Mouse (Mus musculus): Measurements from ENCODE around the gene L3mbtl3.

The L3mbtl3 gene

DNA sequence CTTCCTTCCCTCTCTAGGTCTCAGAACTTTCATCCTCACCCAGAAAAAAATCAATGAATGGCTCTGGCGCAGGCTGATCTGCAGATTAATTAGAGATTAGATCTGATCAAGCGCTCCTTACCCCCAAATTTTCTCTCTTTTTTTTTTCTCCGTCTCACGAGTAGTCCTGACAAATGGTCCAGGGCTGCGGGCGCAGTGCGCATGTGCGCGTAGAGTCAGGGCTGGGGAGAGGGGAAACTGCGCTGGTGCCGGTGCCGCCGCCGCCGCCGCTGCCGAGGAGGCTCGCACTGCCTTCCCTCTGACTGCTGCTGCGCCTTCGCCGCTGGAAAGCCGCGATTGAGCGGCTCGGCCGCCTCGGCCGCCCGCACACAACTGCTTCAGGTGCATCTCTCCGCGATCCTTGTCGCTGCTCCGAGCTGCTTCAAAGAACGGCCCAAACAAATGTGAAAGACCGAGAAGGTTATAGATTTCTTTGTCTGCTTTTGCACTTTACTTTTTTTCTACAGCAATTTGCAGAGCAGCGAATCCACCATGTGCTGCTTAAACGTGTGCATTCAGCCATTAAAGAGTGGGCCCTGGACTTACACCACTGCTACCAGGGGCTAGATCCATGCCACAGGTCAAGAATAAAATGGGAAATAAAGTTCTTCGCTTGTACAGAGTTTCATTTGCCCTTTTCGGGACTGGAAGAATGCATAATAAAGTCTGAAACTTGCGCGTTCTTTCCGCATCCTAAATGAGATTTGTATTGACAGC lies at the start of gene L3mbtl3:
Gene L3mbtl3 (minus strand): TSS at position 182 of the 756 bp plus-strand sequence.
- DNase-seq (ENCODE audit: low spot score in 2 of 2) = peak; percentile 89 to 92

DNA sequence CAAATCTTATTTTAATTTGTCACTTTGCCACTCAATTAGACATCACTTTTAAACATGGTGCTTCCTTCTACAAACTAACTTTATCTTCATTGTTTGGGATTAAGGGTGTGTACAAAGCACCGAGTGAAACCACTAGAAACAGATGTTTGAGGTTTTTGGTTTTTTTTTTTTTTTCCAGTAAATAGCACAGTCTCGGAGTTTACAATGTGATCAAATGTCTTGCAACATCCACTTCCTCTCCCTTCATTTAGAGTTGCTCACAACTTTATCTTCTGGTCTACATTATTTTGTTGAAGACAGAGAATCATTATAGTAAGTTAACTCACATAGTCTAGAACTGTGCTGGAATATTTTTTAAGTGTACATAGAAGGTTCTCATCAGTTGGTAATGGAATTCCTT lies 45.4 kb upstream of the L3mbtl3 start:
- no peak for DNase-seq (ENCODE audit: low spot score in 2 of 2)

DNA sequence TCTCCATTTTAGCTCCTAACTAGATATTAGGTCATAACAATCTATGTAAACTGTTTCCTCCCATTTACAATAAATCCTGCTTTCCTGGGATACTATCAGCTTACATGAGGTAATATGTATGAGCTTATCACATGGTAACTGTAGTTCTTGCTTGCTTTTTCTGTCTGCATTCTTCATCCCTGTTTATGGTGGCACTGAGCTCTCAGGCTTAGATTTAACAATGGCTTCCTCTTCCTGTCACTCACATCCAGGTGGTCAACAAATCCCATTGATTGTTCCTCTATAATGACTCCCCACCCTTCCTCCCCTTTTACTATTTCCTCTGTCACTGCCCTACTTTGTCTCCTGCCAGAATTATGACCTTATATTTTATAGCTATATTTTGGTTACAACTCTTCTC lies 12.9 kb upstream of the L3mbtl3 start:
- no peak for DNase-seq (ENCODE audit: low spot score in 2 of 2)

DNA sequence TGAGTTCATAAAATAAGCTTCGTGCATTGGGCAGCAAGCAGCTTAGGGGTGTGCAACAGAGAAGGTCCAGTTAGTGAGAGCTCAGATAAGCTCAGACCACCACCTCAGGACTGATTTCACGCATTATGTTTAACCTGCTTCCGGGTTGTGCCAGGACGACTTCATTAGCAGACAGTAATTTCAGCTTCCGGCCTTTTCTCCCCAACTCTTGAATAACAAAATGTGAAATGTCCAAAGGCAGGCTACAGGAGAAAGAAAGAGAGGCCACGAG lies 1.5 kb upstream of the L3mbtl3 start:
- no peak for DNase-seq (ENCODE audit: low spot score in 2 of 2)

DNA sequence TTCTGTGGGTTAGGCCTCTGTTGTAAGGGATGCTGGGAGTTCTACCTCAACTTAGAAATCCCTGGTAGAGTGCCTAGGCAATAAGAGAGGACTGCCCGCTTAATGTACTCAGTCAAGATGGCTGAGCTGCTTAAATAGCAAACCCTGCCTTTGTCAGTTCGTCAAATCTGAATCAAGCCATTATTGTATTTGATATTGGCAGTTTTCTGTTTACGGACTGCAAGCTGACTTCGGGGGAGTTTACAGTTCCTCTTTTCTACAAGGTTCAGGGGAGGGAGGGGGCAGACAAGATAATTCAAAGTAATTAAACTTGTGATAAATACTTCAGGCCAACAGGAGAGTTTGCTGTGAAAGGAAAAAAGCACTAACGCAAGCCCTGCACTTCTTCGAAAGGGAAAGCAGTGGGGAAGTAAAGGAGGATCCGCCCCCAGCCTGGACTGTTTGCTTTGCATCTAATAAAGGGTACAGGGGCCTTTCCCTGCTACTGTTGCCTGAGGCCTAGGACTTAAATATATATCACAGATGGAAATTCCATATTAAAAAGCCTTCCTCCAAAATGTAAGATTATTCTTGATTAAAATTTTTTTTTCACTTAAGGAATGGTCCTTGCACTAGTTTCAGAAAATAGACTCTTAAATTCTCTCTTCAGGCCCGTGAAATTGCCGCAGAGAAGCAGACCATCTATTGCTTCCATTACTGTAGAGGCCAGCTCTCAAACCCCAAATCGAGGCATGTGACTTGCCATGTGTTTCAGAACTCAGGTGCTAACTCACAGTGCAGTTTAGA lies 968 bp upstream of the L3mbtl3 start:
- DNase-seq (ENCODE audit: low spot score in 2 of 2) = no peak

DNA sequence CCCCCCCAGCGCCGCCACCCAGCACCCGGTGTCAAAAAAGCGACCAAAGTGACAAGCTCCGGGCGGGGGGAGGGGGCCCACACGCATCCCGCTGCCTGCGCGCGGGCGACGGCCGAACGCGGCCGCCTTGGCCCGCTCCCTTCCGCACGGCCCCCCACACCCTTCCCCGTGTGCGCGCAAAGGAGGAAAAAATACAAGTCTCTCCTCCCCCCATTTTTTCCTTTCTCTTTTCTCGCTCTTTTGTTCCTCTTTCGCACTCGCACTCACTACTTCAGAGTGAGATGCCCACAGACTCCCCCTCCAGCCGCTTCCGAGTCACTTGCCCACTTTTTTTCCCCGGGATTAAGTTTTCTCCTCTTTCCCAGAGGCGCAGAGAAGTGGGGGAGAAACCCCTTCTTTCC lies 420 bp downstream of the L3mbtl3 start:
- DNase-seq (ENCODE audit: low spot score in 2 of 2) = no peak

DNA sequence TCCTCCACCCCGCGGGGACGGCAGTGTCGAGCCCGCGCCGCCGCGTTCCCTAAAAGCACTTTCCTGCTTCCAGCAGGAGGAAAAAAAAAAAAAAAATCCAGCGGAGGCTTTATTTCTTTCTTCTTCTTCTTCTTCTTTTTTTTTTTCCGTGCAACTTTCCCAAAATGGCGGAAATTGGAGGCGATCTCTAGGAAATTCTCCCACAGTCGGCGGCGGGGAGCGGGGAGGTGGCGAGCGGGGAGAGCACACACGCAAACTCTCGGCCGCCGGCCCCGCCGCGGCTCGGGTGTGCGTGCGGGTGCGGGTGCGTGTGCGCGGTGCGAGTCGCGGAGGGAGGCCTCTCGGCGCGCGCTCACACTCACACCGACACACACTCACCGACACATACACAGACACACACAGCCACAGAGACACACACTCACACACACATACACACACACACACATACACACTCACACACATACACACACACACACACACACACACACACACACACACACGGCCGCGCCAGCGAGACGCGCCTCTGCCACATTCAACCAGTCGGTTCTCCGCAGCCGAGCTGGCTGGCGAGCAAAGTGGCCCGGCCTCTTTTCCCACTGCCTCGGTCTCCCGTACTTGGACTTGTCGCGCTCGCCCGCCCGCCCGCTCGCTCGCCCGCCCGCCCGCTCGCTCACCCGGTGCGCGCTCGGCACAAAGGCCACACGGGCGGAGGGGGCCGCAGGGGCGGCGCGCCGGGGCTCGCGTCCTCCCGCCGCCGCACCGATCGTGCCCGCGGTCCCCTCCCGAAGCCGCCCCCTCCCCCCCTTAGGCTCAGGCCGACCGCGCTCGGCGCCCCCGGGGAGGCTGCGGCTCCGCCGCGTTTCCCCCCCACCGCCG lies 1.1 kb downstream of the L3mbtl3 start:
- peak; percentile 45 to 46 for DNase-seq (ENCODE audit: low spot score in 2 of 2)

DNA sequence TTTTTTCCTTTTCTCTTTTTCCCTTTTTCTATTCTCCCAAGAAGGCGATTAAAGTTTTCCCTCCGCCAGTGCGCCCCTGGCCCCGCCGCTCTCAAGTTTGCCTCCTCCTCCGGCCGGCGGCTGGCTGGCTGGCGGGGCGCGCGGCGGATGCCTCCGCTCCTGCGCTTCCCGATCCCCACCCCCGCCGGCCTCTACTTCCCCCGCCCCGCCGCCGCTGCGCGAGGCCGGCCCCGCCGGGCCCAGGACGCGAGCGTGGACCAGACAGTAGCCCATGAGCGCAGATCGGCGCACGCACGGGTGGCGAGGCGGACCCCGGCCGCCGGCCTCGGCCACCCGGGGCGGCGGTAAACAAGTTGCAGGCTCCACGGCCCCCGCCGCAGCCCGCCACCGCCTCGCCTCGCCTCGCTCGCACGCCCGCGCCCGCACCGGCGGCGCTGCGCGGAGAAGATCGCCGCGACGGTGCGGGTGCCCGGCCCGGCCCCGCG lies 1.8 kb downstream of the L3mbtl3 start:
- peak; percentile 41 to 62 for DNase-seq (ENCODE audit: low spot score in 2 of 2)

DNA sequence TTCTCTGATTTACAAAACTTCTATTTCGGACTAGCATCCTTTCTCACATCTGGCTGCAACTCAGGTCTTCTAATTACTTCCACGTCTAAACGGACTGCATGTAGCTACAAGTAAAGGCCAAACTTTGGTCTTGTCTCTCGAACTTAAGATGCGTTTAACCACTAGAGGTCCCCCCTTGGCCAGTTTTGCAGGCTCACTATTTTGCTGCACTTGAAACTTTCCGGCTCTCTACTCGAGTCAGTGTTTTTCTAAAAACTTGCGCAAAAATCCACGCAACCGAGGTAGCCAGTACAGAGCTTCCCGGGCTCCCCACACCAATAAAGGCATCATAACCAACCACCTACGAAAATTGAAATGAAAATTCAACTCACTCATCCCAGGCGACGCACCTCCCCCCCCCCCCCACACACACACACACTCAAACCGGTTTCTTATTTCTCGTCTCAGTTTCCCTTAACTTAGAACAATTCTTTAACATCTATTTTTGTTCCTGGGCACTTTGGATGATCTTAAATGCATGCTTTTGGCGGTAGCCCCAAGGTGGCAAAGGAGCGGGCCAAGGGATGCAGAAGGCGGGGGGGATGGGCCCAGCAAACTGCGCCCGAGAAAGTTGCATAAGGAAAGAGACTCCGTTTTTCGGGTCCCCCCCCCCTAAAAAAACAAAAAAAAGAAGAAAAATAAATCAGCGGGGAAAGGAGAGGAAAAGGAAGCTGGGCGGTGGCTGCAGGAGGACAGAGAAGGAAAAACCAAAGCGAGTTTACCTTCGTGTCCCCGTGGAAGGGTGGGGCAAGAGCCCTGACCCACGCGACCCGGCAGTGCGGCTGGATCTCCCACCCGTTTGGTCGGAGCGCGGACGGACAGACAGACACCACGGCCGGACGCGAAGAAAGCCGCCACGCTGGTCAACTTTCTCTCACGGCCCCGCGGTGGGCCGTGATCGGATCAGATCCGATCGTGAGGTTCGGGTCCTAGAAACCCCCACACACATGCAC lies 2.5 kb downstream of the L3mbtl3 start:
- DNase-seq (ENCODE audit: low spot score in 2 of 2) = peak; percentile 74 to 87

DNA sequence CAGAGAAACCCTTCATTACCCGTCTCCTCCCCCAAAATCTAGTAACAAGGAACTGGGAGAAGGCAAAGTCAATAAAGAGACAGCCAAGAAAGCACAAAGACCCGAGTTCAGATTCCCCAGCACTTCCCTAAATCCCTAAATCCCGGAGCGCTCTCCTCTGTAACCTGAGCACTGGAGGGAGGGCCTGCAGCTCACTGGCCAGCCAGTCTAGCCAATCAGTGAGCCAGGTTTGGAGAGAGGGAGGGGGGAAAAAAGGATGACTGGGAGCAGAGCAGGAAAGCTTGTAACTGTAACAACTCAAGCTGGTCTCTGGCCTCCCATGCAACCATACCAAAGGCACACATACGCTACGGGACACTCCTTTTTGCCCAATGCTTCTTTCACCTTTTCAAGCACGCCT lies 4.4 kb downstream of the L3mbtl3 start:
- DNase-seq (ENCODE audit: low spot score in 2 of 2) = no peak

DNA sequence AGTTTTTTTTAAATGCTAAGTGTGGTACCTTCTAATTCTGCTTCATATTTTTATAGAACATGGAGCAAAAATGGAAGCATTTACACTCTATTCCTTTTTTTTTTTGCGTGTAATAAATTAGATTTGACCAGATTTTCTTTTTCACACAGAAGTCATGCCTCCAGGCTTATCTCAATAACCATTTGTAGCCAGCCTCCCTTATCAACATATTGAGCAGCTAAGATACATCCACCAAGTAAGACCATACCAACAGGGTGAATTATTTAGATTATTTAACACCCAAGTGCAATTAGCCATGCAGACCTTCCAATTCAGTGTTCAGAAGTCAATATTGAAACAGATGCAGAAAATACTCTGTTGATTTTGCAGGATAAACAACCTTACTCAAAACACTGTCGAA lies 10.8 kb downstream of the L3mbtl3 start:
- no peak for DNase-seq (ENCODE audit: low spot score in 2 of 2)

DNA sequence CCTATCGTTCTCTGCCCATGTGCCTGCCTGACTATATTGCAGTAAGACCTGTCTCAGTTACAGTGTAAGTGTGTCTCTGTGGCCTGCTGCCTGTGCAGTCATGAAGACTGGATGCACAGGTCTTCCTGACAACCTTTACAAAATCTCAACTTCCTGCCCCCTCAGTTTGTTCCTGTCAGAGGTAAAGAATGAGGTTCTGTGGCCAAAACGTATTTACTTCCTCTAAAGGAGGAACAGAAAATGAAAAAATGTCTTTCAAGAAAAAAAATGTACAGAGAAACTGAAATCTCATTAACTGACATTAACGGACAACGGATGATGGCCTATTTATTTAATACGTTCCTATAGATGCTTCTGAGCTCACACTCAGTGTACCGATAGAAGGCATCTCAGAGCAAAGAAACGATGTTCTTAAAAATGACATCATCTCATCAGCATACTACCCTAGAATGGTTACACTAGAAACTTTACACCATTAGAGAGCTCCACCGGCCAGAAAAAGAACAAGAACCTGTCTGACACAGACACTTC lies 11.4 kb downstream of the L3mbtl3 start:
- DNase-seq (ENCODE audit: low spot score in 2 of 2) = peak in 1 of 2 experiments; percentile 32

DNA sequence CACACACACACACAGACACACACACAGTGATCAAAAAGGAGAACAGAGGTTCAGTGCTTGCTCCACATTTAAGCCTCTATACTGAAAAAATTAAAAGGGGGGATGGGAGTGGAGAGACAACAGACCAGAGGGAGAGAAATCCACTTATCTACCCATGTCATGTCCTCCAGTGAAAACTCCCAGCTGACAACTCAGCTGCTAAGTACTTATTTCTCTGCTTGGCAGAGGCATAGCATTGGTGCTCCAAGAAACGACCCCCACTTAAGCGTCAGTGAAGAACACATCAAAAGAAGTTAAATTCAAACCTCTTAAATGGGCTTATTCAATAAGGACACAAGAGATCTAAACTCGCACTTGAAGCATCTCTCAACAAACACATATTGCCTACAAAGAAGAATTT lies 12.2 kb downstream of the L3mbtl3 start:
- no peak for DNase-seq (ENCODE audit: low spot score in 2 of 2)

DNA sequence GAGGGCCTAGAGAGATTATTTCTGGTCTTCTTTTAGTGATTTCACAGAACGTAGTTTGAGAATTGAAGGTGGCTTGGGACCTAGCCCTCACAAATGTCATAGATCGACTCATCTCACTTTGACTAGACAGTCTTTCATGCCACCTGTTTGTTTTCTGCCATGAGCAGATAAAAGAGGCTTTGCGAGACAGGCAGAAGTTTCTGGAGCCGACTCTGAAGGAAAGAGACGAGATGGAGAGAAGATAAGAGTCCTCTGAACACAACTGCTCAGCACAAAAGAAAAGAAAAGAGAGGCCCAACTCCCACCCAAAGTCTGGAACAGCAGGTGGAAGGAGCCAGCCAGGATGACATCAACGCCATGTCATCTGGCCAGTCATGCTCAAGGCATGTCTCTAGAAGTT lies 17.0 kb downstream of the L3mbtl3 start:
- peak; percentile 49 to 54 for DNase-seq (ENCODE audit: low spot score in 2 of 2)

DNA sequence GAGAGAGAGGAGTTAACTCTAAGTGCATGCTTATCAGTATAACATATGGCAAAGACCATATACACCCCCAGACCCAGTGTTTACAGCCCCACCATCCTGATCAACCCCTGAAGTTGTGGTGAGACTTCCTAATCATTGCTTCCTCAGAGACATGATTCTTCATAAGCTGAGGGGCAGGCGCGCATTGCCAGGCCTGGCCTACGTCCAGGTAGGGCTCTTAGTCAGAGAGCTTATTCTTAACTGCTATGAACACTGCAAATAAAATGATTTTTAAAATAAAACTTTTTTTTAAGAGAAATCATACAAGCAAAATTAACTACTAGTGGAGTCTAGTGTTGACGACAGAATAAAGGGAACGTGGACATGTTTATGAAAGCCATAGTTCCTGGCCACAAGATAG lies 17.5 kb downstream of the L3mbtl3 start:
- no peak for DNase-seq (ENCODE audit: low spot score in 2 of 2)

DNA sequence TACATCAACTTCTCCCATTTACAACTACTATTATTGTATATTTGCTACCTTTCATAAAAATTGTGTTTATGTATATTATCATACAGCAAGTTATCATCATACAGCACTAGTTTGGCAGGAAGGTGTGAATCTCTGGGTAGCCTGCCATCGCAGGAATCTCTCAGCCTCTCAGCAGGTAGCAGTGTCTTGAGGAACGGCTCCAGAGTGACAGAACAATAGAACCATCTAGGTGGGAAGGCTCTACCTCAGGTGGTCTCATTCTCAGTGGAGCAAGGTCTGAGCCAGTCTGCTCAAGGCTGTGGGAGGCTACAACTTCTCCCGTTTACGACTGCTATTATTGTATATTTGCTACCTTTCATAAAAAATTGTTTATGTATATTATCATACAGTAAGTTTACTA lies 22.0 kb downstream of the L3mbtl3 start:
- no peak for DNase-seq (ENCODE audit: low spot score in 2 of 2)

DNA sequence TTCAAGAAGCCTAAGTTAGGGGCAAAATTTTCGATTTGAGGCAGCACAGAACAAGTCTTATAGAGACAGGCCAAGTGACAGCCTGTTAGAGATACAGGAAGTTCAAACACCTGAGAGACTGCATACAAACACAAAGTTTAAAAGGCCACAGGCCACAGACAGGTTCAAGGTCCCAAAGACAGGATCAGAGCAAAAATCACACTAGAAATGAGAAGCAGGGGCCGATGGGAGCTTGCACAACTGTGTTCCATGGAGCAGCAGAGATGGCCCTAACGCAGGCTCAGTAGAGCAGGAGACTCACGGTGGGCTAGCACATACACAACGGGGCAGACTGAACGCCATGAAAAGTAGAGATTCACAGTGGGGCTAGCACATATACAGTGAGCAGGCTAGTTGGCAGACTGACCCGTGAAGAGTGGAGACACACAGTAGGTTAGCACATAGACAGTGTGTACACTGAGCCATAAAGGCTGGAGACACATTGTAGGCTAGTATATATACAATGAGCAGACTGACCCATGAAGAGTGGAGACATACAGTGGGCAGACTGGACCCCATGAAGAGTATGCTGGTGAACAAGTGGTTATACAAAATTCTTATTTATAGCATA lies 24.5 kb downstream of the L3mbtl3 start:
- DNase-seq (ENCODE audit: low spot score in 2 of 2) = no peak

DNA sequence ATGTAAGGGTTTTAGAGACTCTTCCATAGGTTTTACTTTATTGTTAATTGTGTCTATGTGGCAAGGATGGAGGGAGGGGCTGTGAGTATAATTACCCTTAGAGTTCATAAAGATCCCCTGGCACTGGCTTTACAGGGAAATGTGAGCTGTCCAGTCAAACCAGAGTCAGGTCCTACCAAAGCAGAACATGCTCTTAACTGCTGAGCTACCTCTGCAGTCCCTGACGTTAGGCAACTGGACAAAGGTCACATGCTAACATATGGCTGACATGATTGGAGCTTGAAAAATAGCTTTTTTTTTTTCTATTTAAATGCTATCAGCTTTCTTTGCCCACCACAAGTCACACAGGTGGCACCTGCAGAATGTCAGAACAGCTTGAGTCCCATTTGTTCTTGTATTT lies 25.6 kb downstream of the L3mbtl3 start:
- no peak for DNase-seq (ENCODE audit: low spot score in 2 of 2)

DNA sequence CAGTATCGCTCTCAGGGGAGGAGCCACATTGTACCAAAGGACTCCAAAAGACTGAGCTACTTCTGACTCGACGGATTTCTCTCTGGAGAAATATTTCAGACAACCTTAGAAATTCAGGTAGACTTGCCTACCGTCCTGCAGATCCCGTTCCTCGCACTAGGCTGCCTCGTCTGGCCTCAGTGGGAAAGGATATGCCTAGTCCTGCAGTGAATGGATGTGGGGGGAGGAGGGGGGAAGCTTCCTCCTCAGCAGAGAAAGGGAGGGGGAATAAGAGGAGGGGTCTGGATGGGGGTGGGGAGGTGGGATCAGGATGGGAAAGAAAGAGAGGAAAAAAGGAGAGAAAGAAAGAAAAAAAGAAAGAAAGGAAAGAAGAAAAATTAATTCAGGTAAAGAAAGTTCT lies 28.2 kb downstream of the L3mbtl3 start:
- DNase-seq (ENCODE audit: low spot score in 2 of 2) = no peak

DNA sequence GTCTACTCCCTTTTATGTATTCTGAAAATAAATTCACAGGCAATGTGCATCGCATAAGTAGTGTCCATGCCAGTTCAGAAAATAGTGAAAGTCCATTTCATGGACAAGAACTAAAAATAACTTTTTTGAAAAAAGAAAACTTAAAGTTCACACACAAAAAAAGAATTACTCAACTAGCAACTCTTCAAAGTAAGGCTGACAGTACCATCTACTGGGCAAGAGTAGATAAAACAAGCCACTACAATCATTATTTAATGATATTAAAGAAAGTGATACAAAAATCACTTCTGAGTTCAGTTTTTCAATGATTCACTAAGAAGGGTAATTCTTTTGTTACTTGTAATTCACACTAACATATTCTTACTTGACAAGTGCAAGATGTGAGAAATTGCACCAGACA lies 29.9 kb downstream of the L3mbtl3 start:
- DNase-seq (ENCODE audit: low spot score in 2 of 2) = no peak
